Mouse (Mus musculus) MEL (cell line): ENCODE measurements around the gene Styk1. TPM values are rescaled to one million over a fixed set of nuclear protein-coding genes. Genes with fewer than 3 reads are reported as not detected.

Experiments used
- DNase-seq: peaks from one replicate; pipeline ENCODE4 v3.0.0; 2011; ENCODE audit warnings: low read depth, low spot score
- H3K27ac ChIP-seq: 2 replicates; pipeline ENCODE4 v1.5.1; 2012; ENCODE audit warnings: low read depth, mild to moderate bottlenecking, control low read depth, low read length, moderate library complexity; ENCODE audit not compliant: control insufficient read depth
- H3K27me3 ChIP-seq, 2 experiments: fragments of 150-350 bp in 1 of 2; sonication (generic) in 1 of 2; 2 replicates each; pipeline ENCODE4 v1.6.1; 2012; ENCODE audit warnings: low read length in 2 of 2, mild to moderate bottlenecking in 2 of 2, improper control_type of control experiment in 1 of 2, moderate library complexity in 1 of 2; ENCODE audit not compliant: insufficient read depth in 2 of 2, control insufficient read depth in 1 of 2
- H3K36me3 ChIP-seq, 2 experiments: 2 replicates each; pipeline ENCODE4 v1.6.1; 2012 to 2014; ENCODE audit warnings: low read length in 2 of 2, improper control_type of control experiment in 1 of 2, inconsistent platforms in 1 of 2, mild to moderate bottlenecking in 1 of 2; ENCODE audit not compliant: insufficient read depth in 2 of 2, control insufficient read depth in 1 of 2
- H3K4me1 ChIP-seq, 2 experiments: fragments of 150-350 bp in 1 of 2; sonication (generic) in 1 of 2; 2 replicates each; pipeline ENCODE4 v1.6.1; 2012; ENCODE audit warnings: low read length in 2 of 2, improper control_type of control experiment in 1 of 2, mild to moderate bottlenecking in 1 of 2; ENCODE audit not compliant: insufficient read depth in 2 of 2, control insufficient read depth in 1 of 2
- H3K4me3 ChIP-seq, 2 experiments: fragments of 150-350 bp in 1 of 2; sonication (generic) in 1 of 2; 2 replicates each; pipeline ENCODE4 v1.5.1; 2012; ENCODE audit warnings: low read depth in 2 of 2, low read length in 2 of 2, mild to moderate bottlenecking in 2 of 2, moderate library complexity in 2 of 2, control low read depth in 1 of 2, improper control_type of control experiment in 1 of 2; ENCODE audit not compliant: control insufficient read depth in 1 of 2, insufficient read depth in 1 of 2
- H3K79me2 ChIP-seq: 2 replicates; pipeline ENCODE4 v1.6.1; 2012; ENCODE audit warnings: mild to moderate bottlenecking, low read length, moderate library complexity; ENCODE audit not compliant: control insufficient read depth, poor library complexity, insufficient read depth
- H3K9ac ChIP-seq: 2 replicates; pipeline ENCODE4 v1.6.1; 2012; ENCODE audit warnings: low read depth, mild to moderate bottlenecking, control low read depth, low read length, moderate library complexity; ENCODE audit not compliant: control insufficient read depth, poor library complexity, severe bottlenecking
- H3K9me3 ChIP-seq: fragments of 150-350 bp; sonication (generic); replicated peaks from 2 replicates; pipeline ENCODE4 v1.6.1; 2012; ENCODE audit warnings: mild to moderate bottlenecking, low read length, improper control_type of control experiment, moderate library complexity; ENCODE audit not compliant: insufficient read depth
- CHD1 ChIP-seq: IDR thresholded peaks from 2 replicates; pipeline ENCODE4 v1.6.1; 2012; ENCODE audit warnings: low read depth, mild to moderate bottlenecking, inconsistent platforms, low read length, improper control_type of control experiment
- E2F4 ChIP-seq: IDR thresholded peaks from 2 replicates; pipeline ENCODE4 v1.6.1; 2011; ENCODE audit warnings: low read depth, low read length, improper control_type of control experiment, borderline replicate concordance
- ETS1 ChIP-seq: IDR thresholded peaks from 2 replicates; pipeline ENCODE4 v1.6.1; 2012; ENCODE audit warnings: low read depth, mild to moderate bottlenecking, inconsistent platforms, low read length, improper control_type of control experiment, moderate library complexity
- GABPA ChIP-seq: IDR thresholded peaks from 2 replicates; pipeline ENCODE4 v1.6.1; 2012; ENCODE audit warnings: low read depth, mild to moderate bottlenecking, inconsistent platforms, low read length, improper control_type of control experiment, moderate library complexity
- KAT2A ChIP-seq: conservative IDR thresholded peaks from 2 replicates; pipeline ENCODE4 v1.6.1; 2012; ENCODE audit warnings: low read depth, low read length, improper control_type of control experiment, inconsistent platforms
- MAFK ChIP-seq: IDR thresholded peaks from 2 replicates; pipeline ENCODE4 v1.6.1; 2011; ENCODE audit warnings: low read depth, mild to moderate bottlenecking, low read length, improper control_type of control experiment, borderline replicate concordance
- MAX ChIP-seq: IDR thresholded peaks from 2 replicates; pipeline ENCODE4 v1.6.1; 2011; ENCODE audit warnings: low read length, improper control_type of control experiment
- MEF2A ChIP-seq: IDR thresholded peaks from 2 replicates; pipeline ENCODE4 v1.6.1; 2014; ENCODE audit warnings: low read depth, mild to moderate bottlenecking, inconsistent platforms, low read length, improper control_type of control experiment; ENCODE audit not compliant: poor library complexity, insufficient replicate concordance, severe bottlenecking; ENCODE audit errors: extremely low read depth
- MYC ChIP-seq: IDR thresholded peaks from 2 replicates; pipeline ENCODE4 v1.6.1; 2011; ENCODE audit warnings: low read depth, mild to moderate bottlenecking, low read length, improper control_type of control experiment, moderate library complexity
- NELFE ChIP-seq: IDR thresholded peaks from 2 replicates; pipeline ENCODE4 v1.6.1; 2011; ENCODE audit warnings: low read depth, low read length, improper control_type of control experiment
- NRF1 ChIP-seq: IDR thresholded peaks from 2 replicates; pipeline ENCODE4 v1.6.1; 2014; ENCODE audit warnings: low read depth, mild to moderate bottlenecking, inconsistent platforms, low read length, improper control_type of control experiment, moderate library complexity; ENCODE audit not compliant: poor library complexity, insufficient read depth, severe bottlenecking
- POLR2AphosphoS2 ChIP-seq: IDR thresholded peaks from 2 replicates; pipeline ENCODE4 v1.6.1; 2011; ENCODE audit warnings: low read length, improper control_type of control experiment
- SIN3A ChIP-seq: IDR thresholded peaks from 2 replicates; pipeline ENCODE4 v1.6.1; 2012; ENCODE audit warnings: low read length, improper control_type of control experiment, inconsistent platforms
- SMC3 ChIP-seq: IDR thresholded peaks from 2 replicates; pipeline ENCODE4 v1.6.1; 2011; ENCODE audit warnings: low read depth, low read length, improper control_type of control experiment
- TBP ChIP-seq: IDR thresholded peaks from 2 replicates; pipeline ENCODE4 v1.8.0; 2011; ENCODE audit warnings: low read depth, low read length, improper control_type of control experiment
- USF1 ChIP-seq: IDR thresholded peaks from 2 replicates; pipeline ENCODE4 v1.6.1; 2014; ENCODE audit warnings: low read depth, mild to moderate bottlenecking, inconsistent platforms, low read length, improper control_type of control experiment, moderate library complexity
- ZC3H11A ChIP-seq: IDR thresholded peaks from 2 replicates; pipeline ENCODE4 v1.6.1; 2012; ENCODE audit warnings: low read depth, mild to moderate bottlenecking, inconsistent platforms, low read length, improper control_type of control experiment
- ZKSCAN1 ChIP-seq: IDR thresholded peaks from 2 replicates; pipeline ENCODE4 v1.6.1; 2012; ENCODE audit warnings: low read depth, mild to moderate bottlenecking, inconsistent platforms, low read length, improper control_type of control experiment, moderate library complexity
- ZMIZ1 ChIP-seq: IDR thresholded peaks from 2 replicates; pipeline ENCODE4 v1.6.1; 2012; ENCODE audit warnings: low read depth, mild to moderate bottlenecking, inconsistent platforms, low read length, improper control_type of control experiment, moderate library complexity
- ZNF384 ChIP-seq: IDR thresholded peaks from 2 replicates; pipeline ENCODE4 v1.6.1; 2012; ENCODE audit warnings: low read depth, mild to moderate bottlenecking, inconsistent platforms, low read length, improper control_type of control experiment
- polyA plus RNA-seq, 2 experiments: library from polyadenylated mRNA; stranded (reverse) in 1 of 2; unstranded in 1 of 2; fragments of >175 nt in 1 of 2; fragments of >200 nt in 1 of 2; gene quantifications; 2 replicates each; pipeline versions ENCODE4 v1.2.1 to v1.2.4; 2012; ENCODE audit warnings: low replicate concordance in 2 of 2, low read depth in 1 of 2; ENCODE audit not compliant: insufficient read length in 2 of 2, insufficient read depth in 1 of 2, missing spikeins in 1 of 2
- total RNA-seq: library from RNA; depleted of rRNA; stranded (reverse); fragments of 300-350 nt; gene quantifications from 2 replicates; pipeline ENCODE4 v1.2.3, GENCODE M21; 2012

The Styk1 gene
- total and polyA plus RNA-seq, 3 experiments: 0.11 to 0.12 TPM; not detected in 1

GRCm38 (mm10) chr6:131338787-131339186 is 14.6 kb downstream of the Styk1 start (continued):
- TF ChIP-seq SMC3 (no peak), KAT2A (no peak), ZNF384 (no peak), POLR2AphosphoS2 (no peak), ZC3H11A (no peak), GABPA (no peak)

- H3K27ac ChIP-seq: no peak overlapping the region
- H3K4me3 ChIP-seq: no peak overlapping the region
- H3K9me3 ChIP-seq: no peaks in the 10 kb centered on the region
- TF ChIP-seq SMC3: no peak
- no peaks in the 10 kb centered on the region for H3K27me3 ChIP-seq
- no peaks in the 10 kb centered on the region for H3K4me1 ChIP-seq
- no peaks in the 10 kb centered on the region for H3K36me3 ChIP-seq
- H3K9ac ChIP-seq: no peak overlapping the region
- no peak for DNase-seq
- no peaks in the 10 kb centered on the region for H3K79me2 ChIP-seq
These were observed 26.3 kb downstream of the Styk1 start for GRCm38 (mm10) chr6:131327076-131327475.

DNA sequence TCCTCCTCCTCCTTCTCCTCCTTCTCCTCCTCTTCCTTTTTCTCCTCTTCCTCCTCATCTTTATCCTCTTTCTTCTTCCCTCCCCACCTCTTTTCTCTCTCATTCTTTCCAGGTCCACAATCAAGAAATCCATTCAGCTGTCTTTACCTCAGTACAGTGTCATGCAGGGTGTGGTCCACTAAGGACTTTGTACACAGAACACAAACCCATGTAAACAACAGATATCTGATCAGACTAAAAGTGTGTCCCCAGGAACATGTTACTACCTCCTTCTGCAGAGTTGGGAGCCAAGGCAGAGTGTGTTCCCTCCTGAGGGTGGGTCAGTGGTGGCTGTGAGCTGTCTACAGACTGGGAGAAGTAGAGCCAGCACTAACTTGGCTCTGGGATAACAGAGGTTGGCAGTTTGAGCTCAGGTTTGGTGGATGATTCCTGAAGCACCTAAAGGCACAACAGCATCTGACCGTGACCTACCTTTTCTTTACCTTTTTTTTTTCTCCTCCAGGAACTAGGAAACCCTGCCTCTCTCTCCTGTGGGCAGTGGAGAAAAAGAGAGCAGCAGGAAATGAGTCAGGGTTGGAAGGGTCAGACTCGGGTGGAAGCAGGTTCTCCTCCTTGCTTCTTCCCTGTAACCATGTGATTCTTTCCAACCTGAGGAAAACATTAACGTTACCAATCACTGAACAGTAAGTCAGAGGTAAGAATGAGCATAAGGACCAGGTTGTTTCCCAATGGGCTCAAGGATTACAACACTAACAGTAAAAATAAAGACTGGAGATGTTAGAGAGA is 31.4 kb downstream of the Styk1 start:
- Histone ChIP-seq H3K27ac (no peak overlapping the region), H3K79me2 (no peaks in the 10 kb centered on the region), H3K9me3 (no peaks in the 10 kb centered on the region), H3K36me3 (no peaks in the 10 kb centered on the region), H3K4me3 (no peak overlapping the region), H3K27me3 (peaks cover 0 to 1% of the 10 kb centered on the region in 2 experiments; a peak in 1 of 4 replicates), H3K4me1 (no peaks in the 10 kb centered on the region), H3K9ac (no peak overlapping the region)
- DNase-seq: no peak
- TF ChIP-seq MYC: no peak
- TF ChIP-seq KAT2A: no peak
- no peak for TF ChIP-seq CHD1
- no peak for TF ChIP-seq MEF2A
- TF ChIP-seq NRF1: no peak
- no peak for TF ChIP-seq ZMIZ1
- TF ChIP-seq USF1: no peak
- no peak for TF ChIP-seq E2F4
- no peak for TF ChIP-seq ZKSCAN1
- TF ChIP-seq SIN3A: no peak
- no peak for TF ChIP-seq MAFK
- no peak for TF ChIP-seq ETS1
- TF ChIP-seq MAX: no peak
- TF ChIP-seq TBP: no peak
- TF ChIP-seq POLR2AphosphoS2: no peak
- no peak for TF ChIP-seq NELFE
